Mouse (Mus musculus): ENCODE measurements around the gene 4930572O03Rik.
"Not testable (repeated sequence)": the region's sequence is repeated elsewhere in the genome, so short reads cannot be mapped to it uniquely, and the experiment has no call there.

GRCm38 (mm10) chr5:15645707-15646106, 11.2 kb downstream of the 4930572O03Rik start:
- not testable (repeated sequence) for TF ChIP-seq CTCF (IDR thresholded peaks at IDR 0.05; ENCODE audit: control insufficient read depth, insufficient read depth, insufficient read length); USF1 (IDR thresholded peaks at IDR 0.05; ENCODE audit: low read depth); MYOG (IDR thresholded peaks at IDR 0.05; ENCODE audit: control insufficient read depth, extremely low read depth, insufficient read length); MAX (IDR thresholded peaks at IDR 0.05)

Data from C2C12 (cell line).